Mouse (Mus musculus): ENCODE results near the gene Nrxn2.

DNA sequence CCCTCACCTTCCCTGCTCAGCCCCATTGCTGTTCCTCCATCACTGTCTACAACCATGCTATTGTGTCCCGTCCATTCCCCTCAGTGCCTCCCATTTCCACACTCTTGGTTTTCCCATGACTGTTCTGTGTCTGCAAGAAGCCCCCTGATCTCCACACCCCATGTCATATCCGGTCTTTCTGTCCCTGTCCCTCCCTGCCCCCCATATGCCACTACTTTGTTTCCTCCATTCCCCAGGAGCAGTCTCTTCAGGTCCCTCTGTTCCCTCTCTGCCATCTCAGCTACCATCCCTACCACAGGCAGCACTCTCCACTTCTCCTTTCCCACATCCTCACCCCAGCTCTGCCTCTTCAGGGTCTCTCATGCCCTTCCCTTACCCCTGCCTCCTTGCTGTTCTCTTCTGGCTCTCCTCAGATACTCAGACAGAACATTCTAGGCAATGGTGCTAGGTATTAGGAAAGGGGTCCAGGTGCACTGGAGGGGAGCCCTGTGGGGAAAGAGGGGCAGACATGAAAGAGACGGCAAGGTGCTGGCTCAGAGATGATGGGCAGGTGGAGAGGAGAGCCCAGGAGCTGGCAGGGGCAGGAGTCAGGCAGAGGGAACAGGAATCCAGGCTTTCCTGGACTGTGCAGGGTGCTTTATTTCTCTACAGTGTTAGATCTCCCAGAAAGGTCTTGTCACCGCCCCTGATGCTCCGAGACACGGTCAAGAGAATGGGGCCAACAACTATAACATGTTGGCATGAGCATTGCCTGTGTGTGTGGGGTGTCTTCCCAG, 81.5 kb downstream of the Nrxn2 start:
- TF ChIP-seq CTCF (IDR thresholded peaks at IDR 0.05; ENCODE audit: control insufficient read depth, insufficient read depth, insufficient read length): no peak
- TF ChIP-seq USF1 (IDR thresholded peaks at IDR 0.05; ENCODE audit: low read depth): no peak
- no peak for TF ChIP-seq FOSL1 (IDR thresholded peaks at IDR 0.05; ENCODE audit: insufficient read depth, low read length, poor library complexity, severe bottlenecking)
- TF ChIP-seq MYOD1 (IDR thresholded peaks at IDR 0.05; ENCODE audit: control insufficient read depth, insufficient read length, low read depth): no peak
- TF ChIP-seq CEBPB (IDR thresholded peaks at IDR 0.05; ENCODE audit: low read depth): no peak
- TF ChIP-seq MYOG (IDR thresholded peaks at IDR 0.05; ENCODE audit: control insufficient read depth, extremely low read depth, insufficient read length): no peak
- TF ChIP-seq MAX (IDR thresholded peaks at IDR 0.05): no peak
